Mouse (Mus musculus) hindbrain, embryonic 14.5 days (tissue): ENCODE data around the gene Cops2. TPM values are rescaled to one million over a fixed set of nuclear protein-coding genes. Genes with fewer than 3 reads are reported as not detected.

Experiments
- ATAC-seq: fragments of 200-750 bp; cut with Nextera tagmentation; 2 replicates; pipeline ENCODE4 v1.8.0; 2017; ENCODE audit warnings: moderate number of reproducible peaks, mild to moderate bottlenecking, moderate TSS enrichment, moderate library complexity; ENCODE audit not compliant: low FRiP score
- DNase-seq: peaks from one replicate; pipeline ENCODE4 v3.0.0-alpha.2; 2015; ENCODE audit warnings: low spot score
- H3K27ac ChIP-seq: fragments of 300-500 bp; sonication (generic); 2 replicates; pipeline ENCODE4 v1.5.1; 2014; ENCODE audit warnings: mild to moderate bottlenecking, moderate library complexity
- H3K27me3 ChIP-seq: fragments of 300-500 bp; sonication (generic); 2 replicates; pipeline ENCODE4 v1.6.1; 2014; ENCODE audit warnings: mild to moderate bottlenecking, low read length, mixed read lengths; ENCODE audit not compliant: control insufficient read depth, insufficient read depth
- H3K36me3 ChIP-seq: fragments of 300-500 bp; sonication (generic); replicated peaks from 2 replicates; pipeline ENCODE4 v1.6.1; 2014; ENCODE audit not compliant: control insufficient read depth, insufficient read depth
- H3K4me1 ChIP-seq: fragments of 300-500 bp; sonication (generic); replicated peaks from 2 replicates; pipeline ENCODE4 v1.6.1; 2014; ENCODE audit warnings: antibody characterized with exemption, low read length, mixed read lengths; ENCODE audit not compliant: control insufficient read depth, insufficient read depth
- H3K4me2 ChIP-seq: fragments of 300-500 bp; sonication (generic); replicated peaks from 2 replicates; pipeline ENCODE4 v1.6.1; 2014; ENCODE audit warnings: mild to moderate bottlenecking, moderate library complexity
- H3K4me3 ChIP-seq: fragments of 300-500 bp; sonication (generic); replicated peaks from 2 replicates; pipeline ENCODE4 v1.5.1; 2014; ENCODE audit warnings: mild to moderate bottlenecking, low read length
- H3K9ac ChIP-seq: fragments of 300-500 bp; sonication (generic); 2 replicates; pipeline ENCODE4 v1.6.1; 2014
- H3K9me3 ChIP-seq: fragments of 300-500 bp; sonication (generic); 2 replicates; pipeline ENCODE4 v1.6.1; 2016; ENCODE audit warnings: low read length; ENCODE audit not compliant: control insufficient read depth
- whole genome bisulfite sequencing: fragments of 180-500 bp; shearing (Covaris S2); extraction: QIAGEN DNeasy Blood & Tissue Kit; methylation state at CpG from one replicate; pipeline ENCODE4 v1.1.7; 2014; 5-methylcytosine and 5-hydroxymethylcytosine counted together
- polyA plus RNA-seq: library from polyadenylated mRNA; unstranded; fragments of >200 nt; fragmentation: Nextera tagmentation; extraction: Ambion mirVana; gene quantifications from 2 replicates; pipeline ENCODE4 v1.2.1, GENCODE M21; 2014

The Cops2 gene
- polyA plus RNA-seq, 1 experiment from 2014 or later, result 69.2 TPM

- Histone ChIP-seq H3K4me1 (no peaks in the 10 kb centered on the region), H3K4me3 (no peak overlapping the region), H3K4me2 (no peak overlapping the region), H3K27ac (no peak overlapping the region), H3K9me3 (no peaks in the 10 kb centered on the region), H3K27me3 (no peaks in the 10 kb centered on the region), H3K36me3 (no peaks in the 10 kb centered on the region), H3K9ac (no peak overlapping the region)
- no peak for DNase-seq
- WGBS, result 84% methylated on average over 5 of the region's 5 CpGs
- no peak for ATAC-seq
Measured at GRCm38 (mm10) chr2:125789265-125789664, 69.7 kb downstream of the Cops2 start.

DNA sequence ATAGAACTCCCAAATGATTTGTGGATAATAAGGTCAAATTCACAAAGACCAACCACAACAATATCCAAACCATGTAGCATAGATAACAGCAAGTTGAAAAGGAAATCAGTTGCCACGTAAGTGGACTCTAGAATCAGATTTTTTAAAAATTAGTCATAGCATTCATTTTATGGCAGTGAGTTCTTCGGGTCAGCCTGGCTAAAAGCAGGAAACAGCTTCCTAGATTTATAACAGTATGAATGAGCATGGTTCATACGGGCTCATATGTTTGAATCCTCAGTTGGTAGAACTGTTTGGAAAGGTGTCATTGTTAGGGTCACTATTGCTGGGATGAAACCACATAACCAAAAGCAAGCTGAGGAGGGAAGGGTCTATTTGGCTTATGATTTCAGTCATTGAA lies 70.2 kb downstream of the Cops2 start:
- H3K36me3 ChIP-seq, result no peaks in the 10 kb centered on the region
- H3K9me3 ChIP-seq, result no peaks in the 10 kb centered on the region
- H3K27ac ChIP-seq, result no peak overlapping the region
- H3K9ac ChIP-seq, result no peak overlapping the region
- H3K4me2 ChIP-seq, result no peak overlapping the region
- WGBS, result 82% methylated on average over 3 of the region's 3 CpGs
- ATAC-seq, result no peak
- no peak for DNase-seq
- no peaks in the 10 kb centered on the region for H3K4me1 ChIP-seq
- H3K4me3 ChIP-seq, result no peak overlapping the region
- H3K27me3 ChIP-seq, result no peaks in the 10 kb centered on the region

DNA sequence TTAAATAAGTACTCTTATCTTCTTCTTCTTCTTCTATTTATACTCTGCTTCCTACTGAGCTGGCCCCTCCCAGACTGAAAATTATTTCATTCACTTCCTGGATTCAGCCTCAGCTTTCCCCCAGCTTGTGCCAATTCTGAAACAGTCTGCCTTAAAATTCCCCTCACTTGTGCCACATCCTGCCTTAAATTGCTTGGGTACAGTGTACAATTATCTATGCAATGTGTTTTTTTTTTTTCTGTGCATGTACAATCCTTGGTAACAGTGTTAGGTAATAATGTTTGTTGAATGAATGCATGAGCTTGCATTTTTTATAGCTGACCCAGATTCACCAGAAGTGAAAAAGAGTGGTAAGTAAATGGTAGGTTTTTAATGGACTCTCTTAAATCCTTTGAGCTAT lies 70.6 kb downstream of the Cops2 start:
- Histone ChIP-seq H3K27ac (no peak overlapping the region), H3K4me2 (no peak overlapping the region), H3K27me3 (no peaks in the 10 kb centered on the region), H3K4me1 (peaks cover 3% of the 10 kb centered on the region; the same call in 1 of the 2 replicates), H3K4me3 (no peak overlapping the region), H3K9ac (no peak overlapping the region), H3K36me3 (no peaks in the 10 kb centered on the region), H3K9me3 (no peaks in the 10 kb centered on the region)
- no peak for DNase-seq
- no peak for ATAC-seq

GRCm38 (mm10) chr2:125785021-125785420 lies 73.9 kb downstream of the Cops2 start:
- no peaks in the 10 kb centered on the region for H3K9me3 ChIP-seq
- H3K36me3 ChIP-seq, result no peaks in the 10 kb centered on the region
- WGBS, result 72% methylated on average over 4 of the region's 4 CpGs
- DNase-seq, result no peak
- H3K4me3 ChIP-seq, result no peak overlapping the region
- ATAC-seq, result no peak
- no peak overlapping the region for H3K9ac ChIP-seq
- H3K4me2 ChIP-seq, result no peak overlapping the region
- H3K4me1 ChIP-seq, result peaks cover 26% of the 10 kb centered on the region
- H3K27me3 ChIP-seq, result no peaks in the 10 kb centered on the region
- no peak overlapping the region for H3K27ac ChIP-seq

- 74% methylated on average over 4 of the region's 4 CpGs for WGBS
Measured at GRCm38 (mm10) chr2:125784392-125784791, 74.5 kb downstream of the Cops2 start.

GRCm38 (mm10) chr2:125783868-125784267 lies 75.1 kb downstream of the Cops2 start:
- Histone ChIP-seq H3K9ac (no peak overlapping the region), H3K27me3 (no peaks in the 10 kb centered on the region), H3K4me2 (no peak overlapping the region), H3K4me1 (peaks cover 26% of the 10 kb centered on the region), H3K36me3 (no peaks in the 10 kb centered on the region), H3K4me3 (no peak overlapping the region), H3K27ac (no peak overlapping the region), H3K9me3 (no peaks in the 10 kb centered on the region)
- DNase-seq (no peak), ATAC-seq (no peak)
- 57% methylated on average over 4 of the region's 4 CpGs for WGBS

More at GRCm38 (mm10) chr2:125784392-125784791, 74.5 kb downstream of the Cops2 start:
- Histone ChIP-seq H3K4me2 (no peak overlapping the region), H3K9me3 (no peaks in the 10 kb centered on the region), H3K4me3 (no peak overlapping the region), H3K9ac (no peak overlapping the region), H3K27ac (no peak overlapping the region), H3K4me1 (peaks cover 26% of the 10 kb centered on the region), H3K36me3 (no peaks in the 10 kb centered on the region), H3K27me3 (no peaks in the 10 kb centered on the region)
- DNase-seq (no peak), ATAC-seq (no peak)

DNA sequence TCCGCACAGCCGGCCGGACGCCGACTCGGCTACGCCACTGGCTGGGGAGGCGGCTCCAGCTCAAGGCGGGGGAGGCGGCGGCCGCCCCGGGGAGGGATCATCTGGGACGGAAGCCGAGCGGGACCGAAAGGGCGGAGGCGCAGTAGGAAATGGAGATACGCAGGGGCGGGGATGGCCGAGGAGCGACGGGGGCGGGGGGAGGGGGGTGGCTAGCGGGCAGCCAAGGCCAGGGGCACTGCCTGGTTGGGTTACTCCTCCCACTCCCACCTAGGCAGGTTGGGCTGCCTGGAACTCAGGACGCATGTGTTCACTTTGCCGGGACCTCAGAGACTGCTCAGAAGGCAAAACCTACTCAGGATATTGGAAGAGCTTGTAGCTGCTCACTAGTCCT lies 76.2 kb downstream of the Cops2 start, which contains the start of gene Secisbp2l:
Gene Secisbp2l, minus strand, starts transcription at position 152 of the 391 bp plus-strand sequence.
- no peaks in the 10 kb centered on the region for H3K36me3 ChIP-seq
- H3K27me3 ChIP-seq, result no peaks in the 10 kb centered on the region
- ATAC-seq, result peak; percentile 95
- H3K4me2 ChIP-seq, result peak within 1 kb of the TSS; percentile 71
- peak within 1 kb of the TSS; percentile 87 for H3K9ac ChIP-seq
- no peaks in the 10 kb centered on the region for H3K9me3 ChIP-seq
- H3K4me3 ChIP-seq, result peak within 1 kb of the TSS; percentile 72
- H3K27ac ChIP-seq, result peak within 1 kb of the TSS; percentile 82
- 0% methylated on average over 25 of the region's 28 CpGs for WGBS
- peak; percentile 85 for DNase-seq
- H3K4me1 ChIP-seq, result peaks cover 26% of the 10 kb centered on the region

- H3K36me3 ChIP-seq, result no peaks in the 10 kb centered on the region
- peak overlapping the region; percentile 87 for H3K9ac ChIP-seq
- peaks cover 26% of the 10 kb centered on the region for H3K4me1 ChIP-seq
- H3K4me2 ChIP-seq, result peak overlapping the region; percentile 71
- no peaks in the 10 kb centered on the region for H3K27me3 ChIP-seq
- 4% methylated on average over 43 of the region's 44 CpGs for WGBS
- H3K27ac ChIP-seq, result peak overlapping the region; percentile 82
- H3K4me3 ChIP-seq, result peak overlapping the region; percentile 72
- DNase-seq (peak; percentile 30), ATAC-seq (no peak)
- H3K9me3 ChIP-seq, result no peaks in the 10 kb centered on the region
Measured at GRCm38 (mm10) chr2:125781978-125782718, 76.8 kb downstream of the Cops2 start.

GRCm38 (mm10) chr2:125781006-125781405 lies 77.9 kb downstream of the Cops2 start:
- H3K9ac ChIP-seq, result peak overlapping the region; percentile 87
- H3K4me2 ChIP-seq, result peak overlapping the region; percentile 71
- H3K36me3 ChIP-seq, result no peaks in the 10 kb centered on the region
- H3K9me3 ChIP-seq, result no peaks in the 10 kb centered on the region
- no peak for DNase-seq
- ATAC-seq, result no peak
- H3K27me3 ChIP-seq, result no peaks in the 10 kb centered on the region
- H3K4me3 ChIP-seq, result 0 out of 2 replicates have a peak overlapping the region, but pooled peaks have one; percentile 72
- H3K4me1 ChIP-seq, result peaks cover 26% of the 10 kb centered on the region
- 82% methylated on average over 2 of the region's 2 CpGs for WGBS
- H3K27ac ChIP-seq, result no peak overlapping the region
